Mouse (Mus musculus) embryonic facial prominence, embryonic 11.5 days (tissue): ENCODE results near the gene Brsk2. TPM values are rescaled to one million over a fixed set of nuclear protein-coding genes. Genes with fewer than 3 reads are reported as not detected.

Experiments used
- ATAC-seq: fragments of 200-750 bp; cut with Nextera tagmentation; replicated peaks from 2 replicates; pipeline ENCODE4 v1.8.0; 2017; ENCODE audit warnings: low read depth; ENCODE audit not compliant: insufficient number of reproducible peaks, low FRiP score, low TSS enrichment
- DNase-seq: peaks from one replicate; pipeline ENCODE4 v3.0.0-alpha.2; 2015; ENCODE audit warnings: low spot score
- H3K27ac ChIP-seq: fragments of 300-500 bp; sonication (generic); replicated peaks from 2 replicates; pipeline ENCODE4 v1.5.1; 2014; ENCODE audit warnings: mild to moderate bottlenecking, low read depth, low read length, control low read depth
- H3K27me3 ChIP-seq: fragments of 300-500 bp; sonication (generic); 2 replicates; pipeline ENCODE4 v1.6.1; 2014; ENCODE audit warnings: mild to moderate bottlenecking, low read length, moderate library complexity, mixed read lengths; ENCODE audit not compliant: control insufficient read depth, insufficient read depth
- H3K36me3 ChIP-seq: fragments of 300-500 bp; sonication (generic); replicated peaks from 2 replicates; pipeline ENCODE4 v1.6.1; 2014; ENCODE audit warnings: low read depth, mild to moderate bottlenecking, low read length, moderate library complexity, mixed read lengths; ENCODE audit not compliant: control insufficient read depth, insufficient read depth
- H3K4me1 ChIP-seq: fragments of 300-500 bp; sonication (generic); 2 replicates; pipeline ENCODE4 v1.6.1; 2014; ENCODE audit warnings: low read length, mixed read lengths; ENCODE audit not compliant: control insufficient read depth, insufficient read depth
- H3K4me2 ChIP-seq: fragments of 300-500 bp; sonication (generic); 2 replicates; pipeline ENCODE4 v1.6.1; 2014; ENCODE audit warnings: low read depth, mild to moderate bottlenecking, control low read depth, low read length, moderate library complexity
- H3K4me3 ChIP-seq: fragments of 300-500 bp; sonication (generic); 2 replicates; pipeline ENCODE4 v1.5.1; 2014; ENCODE audit warnings: low read depth, low read length, control low read depth
- H3K9ac ChIP-seq: fragments of 300-500 bp; sonication (generic); replicated peaks from 2 replicates; pipeline ENCODE4 v1.6.1; 2014; ENCODE audit warnings: mild to moderate bottlenecking, control low read depth, low read length
- H3K9me3 ChIP-seq: fragments of 300-500 bp; sonication (generic); replicated peaks from 2 replicates; pipeline ENCODE4 v1.6.1; 2016; ENCODE audit warnings: mild to moderate bottlenecking, low read length, inconsistent platforms, mixed read lengths; ENCODE audit not compliant: control insufficient read depth
- WGBS: fragments of 180-500 bp; shearing (Covaris S2); extraction: QIAGEN DNeasy Blood & Tissue Kit; methylation state at CpG from one replicate; pipeline ENCODE4 v1.1.7; 2014; 5-methylcytosine and 5-hydroxymethylcytosine counted together
- polyA plus RNA-seq: library from polyadenylated mRNA; unstranded; fragments of >200 nt; fragmentation: Nextera tagmentation; extraction: Ambion mirVana; gene quantifications from 2 replicates; pipeline ENCODE4 v1.2.1, GENCODE M21; 2014

Brsk2 gene
- polyA plus RNA-seq, 1 experiment from 2014 or later, result 2.4 TPM

DNA sequence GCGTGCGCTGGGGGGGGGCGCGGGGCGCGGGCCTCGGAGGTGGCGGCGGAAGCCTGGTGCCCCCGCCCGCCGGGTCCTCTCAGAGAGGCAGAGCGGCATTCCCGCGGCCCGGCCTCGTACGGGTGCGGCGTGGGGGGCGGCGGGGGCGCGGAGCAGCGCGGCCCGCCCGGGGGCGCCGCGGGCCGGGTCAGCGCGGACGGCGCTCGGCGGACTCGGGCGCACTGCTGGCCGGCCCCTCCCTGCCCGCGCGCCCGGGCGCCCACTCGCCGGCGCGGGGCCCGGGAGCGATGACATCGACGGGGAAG lies 200 bp downstream of the Brsk2 start:
- ATAC-seq (0 out of 2 replicates have a peak, but pooled peaks have one; percentile 5), DNase-seq (no peak)
- no peaks in the 10 kb centered on the region for H3K36me3 ChIP-seq
- H3K27me3 ChIP-seq, result peaks cover 49% of the 10 kb centered on the region
- H3K9me3 ChIP-seq, result no peaks in the 10 kb centered on the region
- WGBS, result 4% methylated on average over 17 of the region's 54 CpGs
- no peaks in the 10 kb centered on the region; the same call in none of the 2 replicates for H3K4me1 ChIP-seq
- peak overlapping the region; percentile 52 for H3K4me3 ChIP-seq
- H3K9ac ChIP-seq, result peak overlapping the region; percentile 72
- H3K27ac ChIP-seq, result peak overlapping the region; percentile 65; the same call in 1 of the 2 replicates
- H3K4me2 ChIP-seq, result peak overlapping the region; percentile 89

DNA sequence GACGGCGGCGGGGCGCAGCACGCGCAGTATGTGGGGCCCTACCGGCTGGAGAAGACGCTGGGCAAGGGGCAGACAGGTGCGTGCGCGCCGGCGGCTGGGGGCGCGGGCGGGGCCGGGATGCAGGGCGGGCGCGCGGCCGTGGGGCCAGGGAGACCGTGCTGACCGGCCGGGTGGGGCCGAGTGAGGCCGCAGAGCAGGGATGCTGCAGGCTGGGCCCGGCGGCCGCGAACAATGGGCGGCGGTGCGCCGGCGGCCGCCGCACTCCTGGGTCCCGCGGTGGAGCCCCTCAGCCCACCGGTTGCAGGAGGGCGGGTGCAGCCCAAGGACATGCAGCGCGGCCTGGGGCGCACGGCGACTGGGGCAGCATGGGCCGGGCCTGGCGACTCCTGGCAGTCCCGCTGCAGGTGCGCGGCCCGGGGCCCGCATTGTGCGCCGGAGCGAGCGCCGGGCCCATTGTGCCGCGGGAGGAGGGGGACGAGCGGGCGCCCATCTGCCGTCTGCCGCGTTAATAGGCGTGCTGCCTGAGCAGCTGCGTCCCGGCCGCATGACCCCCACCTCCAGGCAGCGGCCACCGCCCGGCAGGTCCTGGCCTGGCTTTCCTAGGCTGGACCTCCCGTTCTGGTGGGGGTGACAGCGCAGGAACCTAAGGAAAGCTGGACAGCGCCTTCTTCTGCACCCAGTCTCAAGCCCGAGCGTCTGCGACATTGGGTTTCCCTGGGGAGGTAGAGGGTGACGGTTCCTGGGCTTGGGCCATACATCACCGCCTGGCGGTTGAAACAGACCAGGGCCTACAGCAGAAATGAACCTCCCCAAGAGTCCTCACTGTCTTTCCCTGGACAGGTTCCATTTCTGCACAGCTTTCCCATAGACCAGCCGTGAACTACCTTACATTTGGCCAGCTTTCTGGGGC lies 808 bp downstream of the Brsk2 start:
- ATAC-seq, result peak; percentile 53
- Histone ChIP-seq H3K27ac (peak overlapping the region; percentile 65), H3K4me2 (peak overlapping the region; percentile 89), H3K27me3 (peaks cover 49% of the 10 kb centered on the region), H3K4me1 (no peaks in the 10 kb centered on the region; the same call in none of the 2 replicates), H3K9me3 (no peaks in the 10 kb centered on the region), H3K9ac (peak overlapping the region; percentile 72), H3K36me3 (no peaks in the 10 kb centered on the region), H3K4me3 (peak overlapping the region; percentile 52)
- under 1% methylated on average over 42 of the region's 84 CpGs for WGBS
- DNase-seq, result peak; percentile 33

GRCm38 (mm10) chr7:141951821-141952220 lies 2.3 kb downstream of the Brsk2 start:
- no peaks in the 10 kb centered on the region; the same call in none of the 2 replicates for H3K4me1 ChIP-seq
- 90% methylated on average over 4 of the region's 4 CpGs for WGBS
- no peak overlapping the region for H3K4me3 ChIP-seq
- H3K36me3 ChIP-seq, result no peaks in the 10 kb centered on the region
- no peak overlapping the region for H3K27ac ChIP-seq
- peaks cover 49% of the 10 kb centered on the region for H3K27me3 ChIP-seq
- H3K9ac ChIP-seq, result no peak overlapping the region
- no peaks in the 10 kb centered on the region for H3K9me3 ChIP-seq
- no peak overlapping the region for H3K4me2 ChIP-seq
- no peak for DNase-seq
- no peak for ATAC-seq

DNA sequence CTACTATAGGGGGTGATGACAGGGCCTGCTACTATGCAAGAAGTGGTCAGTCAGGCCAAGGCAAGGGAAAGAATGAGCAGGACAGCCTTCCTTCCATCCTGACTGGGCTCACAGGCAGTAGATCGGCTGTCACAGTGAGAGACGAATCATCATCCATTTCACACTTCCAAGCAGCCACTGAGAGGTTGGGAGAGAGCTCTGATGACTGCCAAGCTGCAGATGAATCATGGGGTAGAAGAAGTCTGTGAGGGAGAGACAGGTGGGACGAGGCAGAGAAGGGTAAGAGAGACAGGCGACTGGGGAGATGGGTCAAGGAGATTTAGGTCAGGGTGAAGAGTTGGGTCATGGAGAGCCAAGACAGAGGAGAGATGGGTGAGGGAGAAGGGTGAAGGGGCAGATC lies 3.4 kb downstream of the Brsk2 start:
- DNase-seq (no peak), ATAC-seq (no peak)
- Histone ChIP-seq H3K4me1 (no peaks in the 10 kb centered on the region; the same call in none of the 2 replicates), H3K4me2 (no peak overlapping the region), H3K9ac (no peak overlapping the region), H3K9me3 (no peaks in the 10 kb centered on the region), H3K27ac (no peak overlapping the region), H3K27me3 (peaks cover 44% of the 10 kb centered on the region), H3K4me3 (no peak overlapping the region), H3K36me3 (no peaks in the 10 kb centered on the region)
- 82% methylated on average over 4 of the region's 4 CpGs for WGBS

DNA sequence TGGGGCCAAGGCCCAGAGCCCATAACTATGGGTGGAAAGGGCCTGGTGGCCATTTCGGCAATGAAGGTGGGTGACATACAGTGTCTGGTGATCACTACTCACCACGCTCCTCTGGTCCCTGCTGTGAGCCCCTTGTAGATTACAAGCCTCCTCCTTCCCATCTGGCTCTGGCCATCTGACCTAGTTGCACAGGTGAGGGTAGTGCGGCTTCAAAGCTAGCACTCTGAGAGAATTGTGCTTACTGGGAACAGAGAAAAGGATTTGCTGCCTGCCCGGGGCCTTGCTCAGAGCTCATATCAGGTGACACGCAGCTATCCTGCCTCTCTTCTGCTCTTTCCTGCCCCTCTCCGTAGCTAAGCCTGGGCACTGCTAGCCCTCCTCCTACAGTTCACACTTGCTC lies 4.1 kb downstream of the Brsk2 start:
- ATAC-seq, result no peak
- H3K36me3 ChIP-seq, result no peaks in the 10 kb centered on the region
- WGBS, result 78% methylated on average over 6 of the region's 6 CpGs
- no peak overlapping the region for H3K4me3 ChIP-seq
- H3K9ac ChIP-seq, result no peak overlapping the region
- H3K4me2 ChIP-seq, result no peak overlapping the region
- H3K9me3 ChIP-seq, result no peaks in the 10 kb centered on the region
- no peak for DNase-seq
- peaks cover 38% of the 10 kb centered on the region for H3K27me3 ChIP-seq
- no peak overlapping the region for H3K27ac ChIP-seq
- H3K4me1 ChIP-seq, result no peaks in the 10 kb centered on the region; the same call in none of the 2 replicates

DNA sequence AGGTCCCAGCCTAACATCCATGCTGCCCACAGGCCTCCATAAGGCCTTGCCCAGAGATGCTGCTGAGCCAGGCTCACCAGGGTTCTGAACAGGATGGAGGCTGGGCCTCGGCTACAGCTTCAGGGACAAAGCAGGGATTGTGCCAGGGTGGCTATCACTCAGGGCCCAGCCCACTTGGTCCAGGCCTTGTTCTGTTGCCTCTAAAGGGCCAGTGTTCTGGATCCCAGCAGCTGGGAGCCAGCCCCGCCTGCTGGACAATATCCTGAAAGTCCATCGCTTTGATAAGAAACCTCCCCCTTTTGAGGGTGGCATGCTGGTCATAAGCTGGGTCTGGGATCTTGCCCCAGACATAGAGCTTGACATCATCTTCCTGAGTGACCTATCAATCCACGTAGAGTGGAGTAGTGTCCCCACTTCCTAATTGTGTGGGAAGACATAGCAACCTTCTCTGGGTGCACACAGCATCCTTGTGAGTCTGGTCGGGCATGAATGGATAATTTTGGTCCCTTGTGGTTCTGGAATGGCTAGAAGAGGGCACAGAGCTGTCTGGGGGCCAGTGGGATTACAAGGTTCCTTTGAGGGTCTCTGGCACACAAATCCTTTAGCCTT lies 6.1 kb downstream of the Brsk2 start:
- no peak overlapping the region for H3K4me3 ChIP-seq
- no peak for ATAC-seq
- peaks cover 19% of the 10 kb centered on the region for H3K27me3 ChIP-seq
- H3K4me2 ChIP-seq, result no peak overlapping the region
- WGBS, result 55% methylated on average over 5 of the region's 5 CpGs
- H3K9me3 ChIP-seq, result no peaks in the 10 kb centered on the region
- no peak for DNase-seq
- H3K27ac ChIP-seq, result no peak overlapping the region
- H3K9ac ChIP-seq, result no peak overlapping the region
- H3K36me3 ChIP-seq, result no peaks in the 10 kb centered on the region
- H3K4me1 ChIP-seq, result no peaks in the 10 kb centered on the region

GRCm38 (mm10) chr7:141956174-141956566 lies 6.6 kb downstream of the Brsk2 start:
- no peak overlapping the region for H3K27ac ChIP-seq
- no peak for DNase-seq
- H3K36me3 ChIP-seq, result no peaks in the 10 kb centered on the region
- no peak overlapping the region for H3K4me3 ChIP-seq
- H3K9me3 ChIP-seq, result no peaks in the 10 kb centered on the region
- 79% methylated on average over 8 of the region's 8 CpGs for WGBS
- H3K4me1 ChIP-seq, result no peaks in the 10 kb centered on the region
- H3K27me3 ChIP-seq, result peaks cover 14% of the 10 kb centered on the region
- H3K9ac ChIP-seq, result no peak overlapping the region
- no peak overlapping the region for H3K4me2 ChIP-seq
- no peak for ATAC-seq

DNA sequence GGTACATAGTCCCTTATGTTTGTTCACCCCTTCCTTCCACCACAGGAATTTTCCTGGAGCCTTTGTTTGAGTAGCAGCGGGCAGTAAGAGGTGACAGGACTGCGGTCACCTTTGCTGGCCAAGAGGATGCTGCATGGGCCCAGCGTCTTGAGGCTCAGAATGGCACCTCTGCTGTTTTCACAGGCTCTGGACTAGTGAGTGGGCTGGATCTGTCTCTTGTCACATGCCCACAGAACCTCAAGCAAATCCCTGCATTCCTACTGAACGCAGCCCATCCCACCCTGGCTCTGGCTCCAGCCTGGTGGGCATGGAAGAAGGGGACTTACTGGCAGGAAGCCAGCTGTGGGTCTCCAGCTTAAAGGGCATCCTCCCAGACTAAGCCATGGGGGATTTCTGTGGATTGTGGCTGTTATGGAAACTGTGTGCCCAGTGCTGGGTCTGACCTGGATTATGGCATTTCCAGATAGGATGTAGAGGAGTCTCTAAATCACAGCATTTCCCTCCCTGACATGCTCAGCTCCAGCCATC lies 8.0 kb downstream of the Brsk2 start:
- H3K9me3 ChIP-seq, result no peaks in the 10 kb centered on the region
- no peaks in the 10 kb centered on the region for H3K36me3 ChIP-seq
- no peaks in the 10 kb centered on the region for H3K4me1 ChIP-seq
- H3K27ac ChIP-seq, result no peak overlapping the region
- no peak for ATAC-seq
- no peak overlapping the region for H3K9ac ChIP-seq
- 86% methylated on average over 4 of the region's 4 CpGs for WGBS
- no peak overlapping the region for H3K4me2 ChIP-seq
- DNase-seq, result no peak
- H3K4me3 ChIP-seq, result no peak overlapping the region
- H3K27me3 ChIP-seq, result peaks cover 3% of the 10 kb centered on the region; the same call in 1 of the 2 replicates
